Mouse (Mus musculus) brain, embryonic 14.5 days (tissue): ENCODE measurements around the gene Med19.

Source experiments
- CTCF ChIP-seq: fragments of 200-500 bp; IDR thresholded peaks from 2 replicates; pipeline ENCODE4 v1.5.1; 2012; ENCODE audit warnings: inconsistent platforms, mild to moderate bottlenecking, moderate library complexity, borderline replicate concordance; ENCODE audit not compliant: insufficient read depth, insufficient read length; ENCODE audit errors: extremely low read depth
- POLR2A ChIP-seq: fragments of 200-500 bp; IDR thresholded peaks from 2 replicates; pipeline ENCODE4 v1.6.1; 2012; ENCODE audit warnings: mild to moderate bottlenecking, inconsistent platforms, borderline replicate concordance; ENCODE audit not compliant: poor library complexity, insufficient read depth, insufficient read length, severe bottlenecking; ENCODE audit errors: extremely low read depth

DNA sequence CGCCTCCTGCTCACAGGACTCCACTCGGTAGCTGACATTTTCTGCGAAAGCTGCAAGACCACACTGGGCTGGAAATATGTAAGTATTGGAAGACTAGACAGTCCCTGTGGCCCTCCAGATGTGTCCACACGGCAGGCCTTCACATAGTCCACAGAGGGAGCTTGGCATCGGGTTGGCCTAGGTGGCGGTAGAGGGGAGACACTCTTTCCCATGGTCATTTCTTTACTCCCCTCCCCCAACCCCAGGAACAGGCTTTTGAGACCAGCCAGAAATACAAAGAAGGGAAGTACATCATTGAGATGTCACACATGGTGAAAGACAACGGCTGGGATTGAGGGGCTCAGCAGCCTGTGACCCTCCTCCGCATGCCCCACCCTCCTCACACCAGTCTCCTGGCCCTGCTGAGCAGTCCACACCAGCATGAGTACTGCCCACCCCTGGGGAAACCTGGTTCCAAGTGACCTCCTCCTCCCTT lies 59.3 kb downstream of the Med19 start:
- peak; percentile 31; the same call in 1 of the 2 replicates for TF ChIP-seq CTCF
- TF ChIP-seq POLR2A = 0 out of 2 replicates have a peak, but pooled peaks have one; percentile 4
